9 mouse cellular contexts compared by ENCODE assay signal in genomic region chr5:20751000-20751399, GRCm38 (mm10).
"Had no signal": no experiment of that assay in that cellular context is flagged by ENCODE, and none has a peak within 500 bp of the region (broad histone marks: within the 10 kb centered on the region; RNA-seq: fewer than 3 reads in every experiment).

No protein-coding gene starts in this region.

- H3K4me2 ChIP-seq: limb, embryonic 12.5 days; liver, embryonic 13.5 days; midbrain, embryonic 13.5 days had no signal

- H3K9ac ChIP-seq: limb, embryonic 12.5 days; liver, embryonic 13.5 days; liver, postnatal 0 days; midbrain, embryonic 13.5 days had no signal

- H3K27me3 ChIP-seq: limb, embryonic 12.5 days; liver, embryonic 13.5 days; midbrain, embryonic 13.5 days had no signal

- ATAC-seq: liver, postnatal 0 days had no signal

- H3K9me3 ChIP-seq: limb, embryonic 12.5 days; liver, embryonic 13.5 days; midbrain, embryonic 13.5 days had no signal

- H3K27ac ChIP-seq: left cerebral cortex, adult 2 months; limb, embryonic 12.5 days; liver, embryonic 13.5 days had no signal

- H3K36me3 ChIP-seq: limb, embryonic 12.5 days; liver, embryonic 13.5 days; midbrain, embryonic 13.5 days had no signal

- H3K4me3 ChIP-seq: left cerebral cortex, adult 2 months; limb, embryonic 12.5 days; liver, embryonic 13.5 days; midbrain, embryonic 13.5 days had no signal

- H3K4me1 ChIP-seq: liver, embryonic 13.5 days had no signal

- DNase-seq: kidney, postnatal 14 days; liver; liver, embryonic 13.5 days; liver, postnatal 0 days; right cerebral cortex, postnatal 14 days; thymus, postnatal 4 days had no signal
